Mouse (Mus musculus): ENCODE data around the gene Shisa4.

Shisa4 gene

DNA sequence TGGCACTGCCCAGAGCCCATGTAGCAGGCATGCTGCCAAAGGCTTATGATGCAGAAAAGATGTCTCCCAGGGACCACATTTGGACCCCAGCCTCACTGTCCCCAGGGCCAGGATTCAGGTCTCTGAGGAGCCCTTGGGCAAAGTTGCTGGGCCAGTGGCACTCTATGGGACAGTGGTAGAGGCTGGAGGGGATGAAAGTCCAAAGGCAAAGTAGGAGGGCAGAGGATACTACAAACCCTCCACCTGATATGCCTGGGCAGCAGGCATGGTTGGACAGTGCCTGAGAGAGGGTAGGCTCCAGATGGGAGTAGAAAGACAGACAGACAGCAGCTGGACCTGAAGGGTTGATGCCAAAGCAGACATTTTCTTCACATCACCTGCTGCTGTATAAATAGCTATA, 8.7 kb downstream of the Shisa4 start:
- no peak for DNase-seq (ENCODE audit: extremely low spot score)

DNA sequence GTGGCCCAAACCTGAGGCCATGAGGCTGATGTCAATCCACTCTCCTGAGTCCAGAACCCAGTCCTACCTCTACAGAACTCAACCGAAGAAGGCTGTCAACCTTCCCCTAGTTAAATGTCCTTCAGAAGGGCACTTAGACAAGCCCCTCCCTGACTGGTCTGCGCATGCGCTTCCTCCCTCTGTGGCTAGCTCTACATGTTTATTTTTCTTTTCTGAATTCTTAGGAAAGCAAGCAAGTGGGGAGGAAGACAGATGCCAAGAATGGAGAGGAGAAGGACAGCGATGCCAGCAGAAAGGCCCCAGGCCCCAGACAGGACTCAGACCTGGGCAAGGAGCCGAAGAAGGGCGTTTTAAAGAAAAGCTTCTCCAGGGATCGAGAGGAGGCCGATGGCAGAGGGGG, 11.6 kb downstream of the Shisa4 start:
- DNase-seq (ENCODE audit: extremely low spot score), result no peak

DNA sequence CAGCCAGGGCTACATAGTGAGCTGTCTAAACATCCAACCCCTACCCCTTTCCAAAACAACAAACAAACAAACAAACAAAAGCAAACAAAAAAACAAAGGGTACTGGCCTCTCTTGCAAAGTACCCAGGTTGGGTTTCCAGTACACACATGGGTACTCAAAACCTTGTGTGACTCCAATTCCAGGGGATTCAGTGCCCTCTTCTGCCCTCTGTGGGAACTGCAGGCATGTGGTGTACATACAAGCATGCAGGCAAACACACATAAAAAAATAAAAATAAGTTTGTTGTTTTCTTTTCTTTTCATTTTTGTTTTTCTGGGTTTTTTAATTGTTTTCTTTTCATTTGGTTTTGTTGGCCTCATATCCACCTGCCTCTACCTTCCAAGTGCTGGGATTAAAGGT, 12.9 kb downstream of the Shisa4 start:
- DNase-seq (ENCODE audit: extremely low spot score), result no peak

DNA sequence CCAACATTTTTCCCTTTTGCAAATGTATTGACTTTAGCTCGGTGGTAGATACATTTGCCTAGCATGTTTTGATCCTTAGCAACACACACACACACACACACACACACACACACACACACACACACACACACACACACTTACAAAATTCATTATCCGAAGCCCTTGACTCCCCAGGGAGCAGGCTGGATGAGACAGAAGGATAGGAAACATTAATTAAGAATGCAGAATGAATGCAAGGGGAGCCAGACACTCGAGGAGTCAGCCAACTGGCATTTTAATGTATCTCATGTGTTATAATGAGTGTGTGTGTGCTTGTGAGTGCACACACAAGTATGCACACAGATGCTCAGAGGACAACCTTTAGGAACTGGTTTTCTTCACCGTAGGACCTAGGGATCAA, 13.5 kb downstream of the Shisa4 start:
- no peak for DNase-seq (ENCODE audit: extremely low spot score)

DNA sequence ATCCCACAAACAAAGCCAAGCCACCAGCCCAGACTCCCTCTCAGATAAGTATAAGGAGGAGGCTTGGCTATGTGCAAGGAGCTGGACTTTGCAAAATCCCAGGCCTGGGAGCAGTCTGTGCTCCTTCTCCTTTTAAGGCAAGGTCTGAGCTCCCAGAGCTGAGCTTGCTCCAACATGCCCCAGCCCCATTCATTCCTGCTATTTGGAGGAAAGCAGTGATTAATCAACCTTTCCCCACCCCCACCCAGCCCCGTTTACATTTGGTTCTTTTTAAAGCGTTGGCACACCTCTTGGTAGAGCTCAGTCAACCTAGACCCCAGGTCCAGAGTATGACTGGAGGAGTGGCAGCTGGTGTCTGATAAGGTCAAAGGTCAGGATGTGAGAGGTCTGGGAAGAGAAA, 16.0 kb downstream of the Shisa4 start:
- DNase-seq (ENCODE audit: extremely low spot score), result no peak

DNA sequence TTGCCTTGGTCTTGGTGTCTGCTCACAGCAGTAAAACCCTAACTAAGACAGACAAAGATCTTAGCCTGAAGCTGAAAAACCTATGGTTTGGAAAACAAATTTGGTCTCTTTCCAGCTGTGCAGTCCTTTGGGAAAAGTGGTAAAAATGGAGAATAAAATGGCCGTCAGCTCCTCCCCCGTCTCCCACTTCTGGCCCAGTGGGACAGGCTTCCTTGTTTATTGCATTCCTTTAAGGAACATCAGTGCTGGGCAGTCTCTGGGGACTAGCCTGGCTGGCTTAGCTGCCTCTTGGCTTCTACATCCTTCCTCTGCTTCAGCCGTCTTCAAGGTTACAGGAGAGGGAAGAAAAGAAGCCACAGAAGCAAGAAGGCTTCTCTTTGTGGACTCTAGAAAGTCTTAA, 23.1 kb downstream of the Shisa4 start:
- DNase-seq (ENCODE audit: extremely low spot score), result no peak

DNA sequence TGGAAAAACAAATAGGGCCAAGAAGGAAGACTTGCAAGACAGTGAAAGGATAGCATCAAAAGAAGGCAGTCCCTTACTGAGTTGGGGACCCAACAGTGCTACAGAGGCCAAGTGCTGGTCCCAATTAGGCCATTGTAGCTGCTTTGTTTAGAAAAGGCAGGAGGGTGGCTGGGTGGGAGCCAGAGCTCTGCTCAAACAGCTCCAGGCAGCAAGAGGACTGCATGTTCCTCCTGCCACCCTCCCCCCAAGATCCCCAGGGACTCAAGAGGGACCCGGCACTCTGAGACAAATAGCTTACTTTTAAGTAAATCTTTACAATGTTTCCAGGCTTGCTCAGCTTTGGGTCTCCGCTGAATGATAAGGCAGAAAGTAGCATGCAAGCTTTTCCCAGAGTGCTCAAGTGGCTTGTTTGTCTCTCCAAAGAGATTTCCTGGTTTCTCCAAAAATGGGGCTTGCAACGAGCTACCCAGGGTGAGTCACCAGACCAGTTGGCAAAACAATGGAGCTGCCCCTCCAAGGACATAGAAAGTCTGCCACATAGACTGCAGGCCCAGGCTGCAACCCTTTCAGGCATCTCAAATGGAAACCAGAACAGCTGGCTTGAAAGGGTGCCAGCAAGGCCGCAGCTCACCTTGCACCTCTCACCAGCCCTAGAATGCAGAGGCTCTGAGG, 27.4 kb downstream of the Shisa4 start:
- DNase-seq (ENCODE audit: extremely low spot score), result no peak

DNA sequence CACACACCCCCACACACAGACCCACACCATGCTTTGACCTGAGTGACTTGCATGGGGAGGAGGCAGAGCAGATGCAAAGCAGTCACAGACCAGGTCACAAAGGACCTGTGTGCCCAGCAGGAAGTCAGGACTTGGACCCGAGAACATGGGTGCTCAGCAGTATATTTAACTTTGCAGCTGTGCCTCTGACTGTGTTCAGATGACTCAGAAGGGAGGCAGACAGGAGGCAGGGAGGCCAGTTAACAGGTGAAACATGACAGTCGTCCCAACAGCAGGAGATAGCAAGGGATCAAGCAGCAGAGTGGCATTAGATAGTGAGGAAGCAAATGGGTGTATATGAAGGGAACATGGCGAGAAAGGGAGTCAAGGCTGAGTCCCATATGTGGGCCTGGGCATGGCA, 28.1 kb downstream of the Shisa4 start:
- DNase-seq (ENCODE audit: extremely low spot score), result no peak

DNA sequence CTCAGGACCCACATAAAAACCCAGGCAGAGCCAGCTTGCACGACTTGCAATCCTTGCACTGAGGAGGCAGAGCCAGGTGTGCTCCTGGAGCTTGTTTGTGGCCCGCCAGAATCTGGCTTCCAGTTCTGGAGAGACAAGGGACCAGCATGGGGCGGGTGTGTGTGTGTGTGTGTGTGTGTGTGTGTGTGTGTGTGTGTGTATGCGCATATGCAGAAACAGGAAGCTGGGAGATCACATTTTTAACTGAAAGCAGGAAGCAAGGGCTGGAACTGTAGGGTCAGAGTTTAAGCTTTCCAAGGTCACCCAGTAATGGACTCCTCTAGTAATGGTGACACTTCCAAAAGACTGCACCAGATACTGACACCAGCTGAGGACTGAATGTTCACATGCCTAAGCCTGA, 31.0 kb downstream of the Shisa4 start:
- no peak for DNase-seq (ENCODE audit: extremely low spot score)

DNA sequence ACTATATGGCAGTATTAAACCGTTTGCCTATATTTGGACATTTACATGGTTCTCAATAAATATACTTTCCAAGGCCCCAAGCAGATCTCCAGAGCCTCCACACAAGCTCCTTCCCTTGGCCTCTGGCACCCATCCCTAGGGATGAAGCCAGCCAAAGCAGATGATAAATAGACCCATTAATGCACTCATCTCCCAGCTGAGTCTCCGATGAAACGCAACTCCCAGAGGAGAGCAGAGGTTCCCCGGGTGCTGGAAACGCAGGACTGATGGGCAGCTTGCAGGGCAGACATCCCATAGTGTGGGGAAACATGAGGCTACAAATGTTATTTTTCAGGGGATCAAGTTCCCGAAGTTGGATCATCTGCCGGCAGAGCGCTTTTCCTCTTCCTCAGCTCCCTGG, 33.1 kb downstream of the Shisa4 start:
- DNase-seq (ENCODE audit: extremely low spot score), result no peak

DNA sequence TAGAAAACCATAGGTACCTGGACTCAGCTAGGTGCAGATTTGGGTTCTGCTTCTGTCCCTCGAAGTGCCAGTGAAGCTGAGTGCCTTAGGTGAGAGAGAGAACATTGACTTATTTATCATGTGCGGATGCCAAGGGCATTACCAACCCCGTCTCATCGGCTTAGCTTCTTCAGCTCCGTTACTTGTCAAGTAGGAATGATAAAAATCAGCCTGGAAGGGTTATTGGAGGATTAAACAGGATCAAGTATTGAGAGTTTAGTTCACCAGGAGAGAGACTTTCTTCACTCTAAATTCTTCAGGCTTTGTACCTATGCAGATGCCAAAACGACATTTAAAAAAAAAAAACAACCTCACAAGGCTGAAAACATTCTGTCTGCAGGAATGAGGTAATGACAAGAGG, 44.5 kb downstream of the Shisa4 start:
- no peak for DNase-seq (ENCODE audit: extremely low spot score)

DNA sequence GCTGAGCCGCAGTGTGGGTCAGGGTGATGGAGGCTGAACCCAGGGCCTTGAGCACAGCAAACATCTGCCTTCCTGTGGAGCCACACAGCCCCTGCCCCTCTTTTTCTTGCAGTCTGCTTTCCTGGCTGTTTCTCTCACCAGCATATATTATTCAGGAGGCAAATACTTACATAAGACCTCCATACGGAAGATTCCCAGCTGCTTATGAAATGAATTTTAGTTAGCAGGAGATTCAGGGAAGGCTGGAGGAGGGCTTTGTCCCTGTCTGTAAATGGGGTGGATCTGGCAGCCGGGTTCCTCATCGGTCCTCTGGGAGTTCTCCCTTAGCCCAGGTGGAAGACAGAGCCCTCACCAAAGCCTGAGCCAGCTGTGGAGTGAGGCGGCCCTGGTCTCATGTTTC, 46.7 kb downstream of the Shisa4 start:
- DNase-seq (ENCODE audit: extremely low spot score), result no peak

DNA sequence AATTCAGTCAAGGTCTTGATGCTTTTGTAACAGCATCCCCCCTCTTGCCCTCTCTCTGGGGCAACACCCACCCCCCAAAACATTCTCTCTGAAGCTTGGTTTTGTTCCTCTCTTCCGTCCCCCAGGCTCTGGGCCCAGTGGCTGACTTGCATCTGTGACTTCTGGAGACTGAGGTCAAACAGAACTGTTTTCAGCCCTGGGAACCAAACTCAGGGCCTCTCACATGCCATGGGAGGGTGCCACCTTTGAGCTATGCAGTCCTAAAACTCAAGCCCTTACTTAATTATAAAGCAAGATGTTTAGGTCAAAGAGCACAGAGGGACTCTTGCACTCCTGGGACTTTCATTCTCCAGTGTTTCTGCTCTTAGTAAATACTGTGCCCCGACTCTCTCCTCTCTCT, 49.1 kb downstream of the Shisa4 start:
- no peak for DNase-seq (ENCODE audit: extremely low spot score)

DNA sequence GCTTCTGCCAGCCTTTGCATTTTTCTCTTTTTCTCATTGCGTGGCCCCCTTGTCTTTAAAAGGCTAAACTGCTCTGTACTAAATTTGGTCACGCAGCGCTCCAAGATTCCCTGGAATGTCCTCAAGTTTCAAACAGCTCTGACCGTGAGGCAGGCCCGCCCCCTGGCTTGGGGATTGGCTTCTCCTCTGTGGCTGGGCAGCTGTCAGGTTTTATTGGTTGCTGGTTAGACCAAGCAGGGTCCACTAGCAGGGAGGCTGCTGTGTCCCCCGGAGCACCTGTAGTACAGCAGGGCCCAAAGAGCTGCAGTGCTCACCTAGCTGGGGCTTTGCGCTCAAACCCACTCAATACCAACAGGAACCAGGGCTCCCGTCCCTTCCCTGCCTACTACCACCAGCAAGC, 50.5 kb downstream of the Shisa4 start, which contains the start of gene Lmod1:
TSS of gene Lmod1 (plus strand) at position 237 of the 400 bp plus-strand sequence.
- peak; percentile 71 for DNase-seq (ENCODE audit: extremely low spot score)

DNA sequence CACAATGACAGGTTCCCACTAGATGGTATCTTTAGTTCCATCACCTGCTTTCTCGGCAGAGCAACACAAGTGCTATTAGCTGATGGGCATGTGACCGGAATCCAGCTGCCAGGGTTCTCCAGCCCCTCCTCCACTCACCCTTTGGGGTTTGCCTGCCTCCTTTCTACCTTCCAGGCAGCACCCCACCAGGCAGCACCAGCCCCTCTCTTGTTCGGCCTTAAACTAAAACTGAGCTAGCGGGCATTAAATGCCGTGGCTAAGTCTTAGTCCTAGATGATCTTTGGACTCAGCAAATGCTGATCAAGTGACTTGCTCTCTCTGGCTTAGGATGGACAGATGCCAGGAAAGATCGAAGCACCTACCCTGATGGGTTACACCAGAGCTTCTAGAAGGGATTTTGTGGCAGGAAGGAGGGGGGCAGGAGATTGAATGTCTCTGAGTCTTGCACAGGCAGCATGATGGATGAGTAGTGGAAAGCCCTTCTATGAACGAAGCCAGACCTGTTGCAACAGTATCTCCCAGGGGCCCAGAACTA, 51.6 kb downstream of the Shisa4 start:
- DNase-seq (ENCODE audit: extremely low spot score), result no peak
